Mouse (Mus musculus) thymus, adult 2 months (tissue): ENCODE data around the gene Cbx4. TPM values are rescaled to one million over a fixed set of nuclear protein-coding genes. Genes with fewer than 3 reads are reported as not detected.
A peak's percentile ranks its signal among the peaks of the same experiment; 100 is the strongest.

Experiments used
- DNase-seq: peaks from one replicate; pipeline ENCODE4 v3.0.0; 2021
- H3K27ac ChIP-seq: fragments of 200-500 bp; 2 replicates; pipeline ENCODE4 v1.5.1; 2012; ENCODE audit warnings: low read length, control low read depth; ENCODE audit not compliant: control insufficient read depth, insufficient read depth
- H3K27me3 ChIP-seq: fragments of 200-500 bp; 2 replicates; pipeline ENCODE4 v1.6.1; 2012; ENCODE audit warnings: mild to moderate bottlenecking, low read length, moderate library complexity, mixed read lengths; ENCODE audit not compliant: control insufficient read depth, insufficient read depth
- H3K36me3 ChIP-seq: fragments of 200-500 bp; 2 replicates; pipeline ENCODE4 v1.6.1; 2012; ENCODE audit warnings: mild to moderate bottlenecking, low read length, moderate library complexity; ENCODE audit not compliant: control insufficient read depth, insufficient read depth
- H3K4me1 ChIP-seq: fragments of 200-500 bp; replicated peaks from 2 replicates; pipeline ENCODE4 v1.6.1; 2012; ENCODE audit warnings: low read length; ENCODE audit not compliant: control insufficient read depth, insufficient read depth
- H3K4me3 ChIP-seq: fragments of 200-500 bp; 2 replicates; pipeline ENCODE4 v1.5.1; 2012; ENCODE audit warnings: mild to moderate bottlenecking, low read length, control low read depth, moderate library complexity; ENCODE audit not compliant: control insufficient read depth, insufficient read depth
- CTCF ChIP-seq: fragments of 200-500 bp; IDR thresholded peaks from 2 replicates; pipeline ENCODE4 v1.5.1; 2012; ENCODE audit warnings: mild to moderate bottlenecking, control low read depth, low read length, moderate library complexity, borderline replicate concordance; ENCODE audit not compliant: control insufficient read depth, poor library complexity, insufficient read depth; ENCODE audit errors: extremely low read depth
- POLR2A ChIP-seq: fragments of 200-500 bp; IDR thresholded peaks from 2 replicates; pipeline ENCODE4 v1.6.1; 2012; ENCODE audit warnings: mild to moderate bottlenecking, low read length, control low read depth, moderate library complexity; ENCODE audit not compliant: control insufficient read depth, poor library complexity, insufficient read depth; ENCODE audit errors: extremely low read depth
- WGBS: fragments of 180-500 bp; shearing (Covaris S2); methylation state at CpG from one replicate; pipeline ENCODE4 v1.1.7; 2018; 5-methylcytosine and 5-hydroxymethylcytosine counted together
- polyA plus RNA-seq: library from polyadenylated mRNA; depleted of rRNA; stranded (reverse); fragments of >200 nt; gene quantifications from 2 replicates; pipeline ENCODE4 v1.2.3, GENCODE M21; 2012

Cbx4 gene
- polyA plus RNA-seq, 1 experiment, result 54.7 TPM

GRCm38 (mm10) chr11:119041325-119041716, 44.7 kb downstream of the Cbx4 start:
- DNase-seq, result no peak
- Histone ChIP-seq H3K4me3 (peak overlapping the region; percentile 61), H3K27ac (no peak overlapping the region), H3K36me3 (peaks cover 7% of the 10 kb centered on the region), H3K4me1 (peaks cover 24% of the 10 kb centered on the region), H3K27me3 (peaks cover 38% of the 10 kb centered on the region; the same call in 1 of the 2 replicates)
- 0% methylated on average over 31 of the region's 31 CpGs for WGBS
- 0 out of 2 replicates have a peak, but pooled peaks have one; percentile 16 for TF ChIP-seq CTCF
- peak; percentile 8; the same call in 1 of the 2 replicates for TF ChIP-seq POLR2A

- peaks cover 7% of the 10 kb centered on the region for H3K36me3 ChIP-seq
- peak within 1 kb of the TSS; percentile 77 for H3K4me3 ChIP-seq
- peaks cover 24% of the 10 kb centered on the region for H3K4me1 ChIP-seq
- peaks cover 34% of the 10 kb centered on the region; the same call in 1 of the 2 replicates for H3K27me3 ChIP-seq
- WGBS, result under 1% methylated on average over 62 of the region's 63 CpGs
- DNase-seq, result peak; percentile 100
- TF ChIP-seq CTCF (peak; percentile 48; the same call in 1 of the 2 replicates), POLR2A (peak; percentile 83; the same call in 1 of the 2 replicates)
- H3K27ac ChIP-seq, result no peak within 1 kb of the TSS
These were observed 45.3 kb downstream of the Cbx4 start, which contains the start of gene Cbx8 for GRCm38 (mm10) chr11:119040600-119041324. TSS of gene Cbx8 (minus strand) at chr11:119040969.

- Histone ChIP-seq H3K4me3 (peak overlapping the region; percentile 77), H3K27ac (no peak overlapping the region), H3K27me3 (peaks cover 32% of the 10 kb centered on the region), H3K36me3 (peaks cover 7% of the 10 kb centered on the region), H3K4me1 (peaks cover 24% of the 10 kb centered on the region)
- WGBS, result 22% methylated on average over 21 of the region's 21 CpGs
- no peak for TF ChIP-seq CTCF
- no peak for TF ChIP-seq POLR2A
- no peak for DNase-seq
These were observed 46.1 kb downstream of the Cbx4 start for GRCm38 (mm10) chr11:119039732-119040512.

DNA sequence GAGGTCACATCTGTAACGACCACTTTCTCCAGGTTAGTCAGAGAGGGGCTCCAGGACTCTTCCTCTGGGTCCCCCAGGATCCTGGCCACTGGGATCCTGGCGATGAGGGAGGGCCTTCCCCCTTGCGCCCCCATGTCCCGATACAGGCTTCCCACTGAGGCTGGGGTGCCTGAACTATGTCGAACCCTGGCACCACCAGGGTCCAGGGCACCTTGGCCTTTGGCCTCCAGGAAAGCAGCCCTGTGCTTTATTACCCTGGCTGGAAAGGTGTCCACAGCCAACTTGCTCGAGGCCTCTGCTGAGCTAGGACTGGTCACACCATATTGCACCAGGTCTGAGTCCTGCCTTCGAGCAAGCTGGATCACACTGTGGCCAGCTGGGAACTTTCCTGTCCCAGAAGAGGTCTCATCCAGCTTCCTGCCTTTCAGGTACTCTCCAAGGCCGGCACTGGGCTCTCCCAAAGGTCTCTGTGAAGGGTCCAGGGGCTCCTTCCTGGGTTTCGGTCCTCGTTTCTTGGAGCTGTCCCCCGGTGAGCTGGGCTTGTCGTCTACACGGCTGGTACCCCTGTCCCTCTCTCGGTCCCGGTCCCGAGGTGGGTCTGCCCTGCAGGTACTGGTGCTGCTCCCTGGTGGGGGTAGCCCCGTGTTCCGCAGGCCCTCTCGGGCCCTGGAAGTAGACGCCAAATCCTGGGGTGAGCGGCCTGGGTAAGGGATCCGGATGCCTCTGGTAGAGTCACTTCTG, 47.1 kb downstream of the Cbx4 start:
- Histone ChIP-seq H3K36me3 (peaks cover 7% of the 10 kb centered on the region), H3K4me3 (no peak overlapping the region), H3K27me3 (peaks cover 26% of the 10 kb centered on the region), H3K4me1 (peaks cover 27% of the 10 kb centered on the region), H3K27ac (no peak overlapping the region)
- no peak for DNase-seq
- 96% methylated on average over 22 of the region's 22 CpGs for WGBS
- TF ChIP-seq CTCF (0 out of 2 replicates have a peak, but pooled peaks have one; percentile 18), POLR2A (no peak)

GRCm38 (mm10) chr11:119037780-119038401, 48.1 kb downstream of the Cbx4 start:
- peaks cover 7% of the 10 kb centered on the region for H3K36me3 ChIP-seq
- DNase-seq, result no peak
- no peak overlapping the region for H3K4me3 ChIP-seq
- 94% methylated on average over 18 of the region's 18 CpGs for WGBS
- TF ChIP-seq POLR2A (no peak), CTCF (no peak)
- H3K4me1 ChIP-seq, result peaks cover 27% of the 10 kb centered on the region
- H3K27ac ChIP-seq, result no peak overlapping the region
- H3K27me3 ChIP-seq, result peaks cover 18% of the 10 kb centered on the region
